Mouse (Mus musculus): ENCODE data around the gene Prrt3. TPM values are rescaled to one million over a fixed set of nuclear protein-coding genes. Genes with fewer than 3 reads are reported as not detected.

Prrt3 gene
- total RNA-seq, 2 experiments from 2014 or later = not detected

DNA sequence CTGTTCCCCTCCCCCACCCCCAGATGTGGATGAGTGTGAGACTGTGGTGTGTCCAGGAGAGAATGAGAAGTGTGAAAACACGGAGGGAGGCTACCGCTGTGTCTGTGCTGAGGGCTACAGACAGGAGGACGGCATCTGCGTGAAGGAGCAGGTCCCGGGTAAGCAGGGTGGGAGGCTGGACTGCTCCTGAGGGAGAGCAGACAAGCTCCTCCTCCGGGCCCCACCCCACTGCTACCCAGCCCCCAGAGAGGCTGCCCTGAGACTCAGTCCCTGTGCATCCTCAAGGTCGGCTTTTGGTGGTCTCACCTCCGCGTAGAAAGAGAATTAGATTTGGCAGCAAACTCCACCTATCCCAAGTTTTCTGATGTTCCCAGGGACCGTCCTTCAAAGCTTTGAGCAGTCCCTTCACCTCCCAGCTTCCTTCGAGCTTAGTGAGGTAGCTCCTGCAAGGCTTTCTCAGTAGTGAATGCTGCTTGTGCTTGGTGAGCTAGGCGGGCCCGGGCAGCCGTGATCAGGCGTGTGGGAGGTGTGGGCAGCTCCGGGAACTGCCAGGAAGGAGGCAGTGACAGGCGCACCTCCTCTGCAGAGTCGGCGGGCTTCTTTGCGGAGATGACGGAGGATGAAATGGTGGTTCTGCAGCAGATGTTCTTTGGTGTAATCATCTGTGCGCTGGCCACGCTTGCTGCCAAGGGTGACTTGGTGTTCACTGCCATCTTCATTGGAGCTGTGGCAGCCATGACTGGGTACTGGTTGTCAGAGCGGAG lies 9.4 kb downstream of the Prrt3 start:
- intact Hi-C loops (cut with DNase I) = no loop called here
- DNase-seq = no peak

- DNase-seq = no peak
- intact Hi-C loops (cut with DNase I) = no loop called here
Measured at GRCm38 (mm10) chr6:113489410-113489809, 12.3 kb downstream of the Prrt3 start.

DNA sequence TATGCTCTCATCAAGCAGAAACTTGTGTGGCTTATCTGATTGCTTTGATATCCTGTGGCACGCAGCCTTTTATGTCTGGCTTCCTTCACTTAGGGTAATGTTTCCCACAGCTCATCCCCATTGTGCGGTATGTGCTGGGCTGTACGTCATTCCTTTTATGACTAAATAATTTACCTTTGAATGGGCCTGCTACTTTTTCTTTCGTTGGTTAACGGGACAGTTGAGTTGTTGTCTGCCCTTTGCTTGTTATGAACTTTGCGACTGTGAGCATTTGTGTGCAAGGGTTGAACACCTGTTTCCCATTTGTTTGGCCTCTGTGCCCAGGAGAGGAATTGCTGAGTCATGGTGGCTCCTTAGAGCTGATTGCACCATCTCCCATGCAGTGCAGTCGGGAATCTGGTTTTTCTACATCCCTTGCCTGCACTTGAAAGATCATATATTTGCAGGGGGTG lies 14.6 kb downstream of the Prrt3 start:
- no peak for DNase-seq

DNA sequence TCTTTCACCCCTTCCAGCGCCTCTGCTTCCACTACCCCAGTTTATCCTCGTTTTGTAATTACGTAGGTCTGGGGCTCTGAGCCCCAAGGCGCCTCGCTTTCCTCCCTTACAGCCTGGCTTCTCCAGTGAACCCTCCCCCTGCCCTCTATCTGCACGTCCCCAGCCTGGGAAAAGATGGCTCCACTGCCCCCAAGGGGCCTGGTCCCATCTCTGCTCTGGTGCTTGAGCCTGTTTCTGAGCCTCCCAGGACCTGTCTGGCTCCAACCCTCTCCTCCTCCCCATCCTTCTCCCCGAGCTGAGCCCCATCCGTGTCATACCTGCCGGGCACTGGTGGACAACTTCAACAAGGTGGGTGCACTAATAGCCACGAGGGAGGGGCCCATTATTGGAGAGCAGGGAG lies 18.0 kb downstream of the Prrt3 start:
- no peak for DNase-seq
- intact Hi-C loops (cut with DNase I) = no loop called here

More for the DNA sequence above, 14.6 kb downstream of the Prrt3 start:
- intact Hi-C loops (cut with DNase I) = no loop called here

- peak; percentile 82 to 94 for DNase-seq
- intact Hi-C loops (cut with DNase I) = no loop called here
Measured at GRCm38 (mm10) chr6:113483100-113483615, 18.6 kb downstream of the Prrt3 start, which contains the start of gene Creld1. TSS of gene Creld1 (plus strand) at chr6:113483297.

GRCm38 (mm10) chr6:113482477-113483099 lies 19.1 kb downstream of the Prrt3 start:
- intact Hi-C loops (cut with DNase I) = no loop called here
- peak in 1 of 2 experiments; percentile 51 for DNase-seq

DNA sequence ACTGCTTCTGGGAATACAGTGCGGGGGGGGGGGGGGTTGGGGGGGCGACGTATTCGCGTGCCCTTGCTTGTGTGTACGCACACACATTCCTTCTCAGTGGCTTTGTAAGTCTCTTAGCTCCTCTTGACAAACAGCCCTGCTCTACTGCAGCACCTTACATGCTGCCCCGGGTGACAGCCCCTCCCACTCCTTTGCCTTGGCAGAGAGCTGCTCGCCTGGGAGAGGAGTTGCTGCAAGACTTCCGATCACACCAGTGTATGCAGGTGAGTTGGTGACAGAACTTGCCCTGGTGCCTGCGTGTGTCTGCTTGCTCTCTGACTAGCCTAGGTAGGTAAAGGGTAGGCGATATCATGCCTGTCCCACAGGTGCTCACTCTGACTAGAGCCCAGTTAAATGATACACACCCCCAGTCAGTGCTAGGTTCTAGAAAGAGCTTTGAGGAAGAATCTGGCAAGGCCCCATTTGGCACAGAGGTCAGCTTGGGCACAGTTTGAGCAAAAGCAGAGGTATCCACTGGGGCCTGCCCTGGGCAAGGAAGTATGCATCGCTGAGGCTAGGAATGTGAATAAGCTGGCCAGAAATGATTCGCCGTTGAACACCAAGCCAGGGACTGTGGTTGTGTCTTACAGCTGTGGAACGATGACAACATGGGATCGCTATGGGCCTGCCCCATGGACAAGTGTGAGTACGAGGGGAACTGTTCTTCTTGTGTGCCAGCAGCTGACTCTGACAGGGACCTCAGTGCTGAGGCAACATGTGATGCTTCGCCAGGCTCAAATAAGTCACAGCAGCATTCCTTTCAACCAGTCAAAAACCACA lies 21.0 kb downstream of the Prrt3 start:
- intact Hi-C loops (cut with DNase I) = no loop called here
- DNase-seq = no peak

DNA sequence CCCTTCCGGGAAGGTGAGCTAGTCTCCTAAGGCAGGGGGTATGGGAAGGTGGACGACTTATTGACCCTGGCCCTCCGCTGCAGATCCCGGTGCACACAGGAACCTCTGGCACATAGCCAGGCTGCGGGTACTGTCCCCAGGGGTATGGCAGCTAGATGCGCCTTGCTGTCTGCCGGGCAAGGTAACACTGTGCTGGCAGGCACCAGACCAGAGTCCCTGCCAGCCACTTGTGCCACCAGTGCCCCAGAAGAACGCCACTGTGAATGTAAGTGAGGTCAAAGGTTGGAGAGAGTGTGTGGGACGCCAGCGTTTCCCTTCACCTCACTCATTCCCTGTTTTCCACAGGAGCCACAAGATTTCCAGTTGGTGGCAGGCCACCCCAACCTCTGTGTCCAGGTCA lies 22.8 kb downstream of the Prrt3 start:
- intact Hi-C loops (cut with DNase I) = no loop called here
- no peak for DNase-seq

DNA sequence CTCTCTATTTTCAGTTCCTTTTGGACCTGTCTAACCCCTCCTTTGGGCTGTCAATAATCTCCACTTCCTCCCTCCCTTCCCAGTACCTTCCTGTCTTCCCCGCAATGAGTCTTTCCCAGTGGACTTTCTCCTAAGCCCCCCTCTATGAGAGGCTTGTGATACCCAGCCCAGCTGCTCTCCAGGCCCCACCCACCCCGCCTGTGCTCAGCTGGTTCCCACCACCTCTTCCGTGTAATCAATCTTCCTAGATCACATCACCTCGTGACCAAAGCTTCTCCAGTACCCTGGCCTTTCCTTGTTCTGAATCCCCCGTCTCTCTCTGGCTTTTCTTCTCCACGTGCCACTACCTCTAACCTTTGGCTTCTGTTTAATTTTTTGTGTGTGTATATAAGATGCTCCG lies 24.4 kb downstream of the Prrt3 start:
- DNase-seq = no peak
- intact Hi-C loops (cut with DNase I) = no loop called here

- DNase-seq = no peak
- intact Hi-C loops (cut with DNase I) = no loop called here
Measured at GRCm38 (mm10) chr6:113473715-113474114, 28.0 kb downstream of the Prrt3 start.

- intact Hi-C loops (cut with DNase I) = no loop called here
- DNase-seq = no peak
Measured at GRCm38 (mm10) chr6:113473246-113473645, 28.5 kb downstream of the Prrt3 start.

DNA sequence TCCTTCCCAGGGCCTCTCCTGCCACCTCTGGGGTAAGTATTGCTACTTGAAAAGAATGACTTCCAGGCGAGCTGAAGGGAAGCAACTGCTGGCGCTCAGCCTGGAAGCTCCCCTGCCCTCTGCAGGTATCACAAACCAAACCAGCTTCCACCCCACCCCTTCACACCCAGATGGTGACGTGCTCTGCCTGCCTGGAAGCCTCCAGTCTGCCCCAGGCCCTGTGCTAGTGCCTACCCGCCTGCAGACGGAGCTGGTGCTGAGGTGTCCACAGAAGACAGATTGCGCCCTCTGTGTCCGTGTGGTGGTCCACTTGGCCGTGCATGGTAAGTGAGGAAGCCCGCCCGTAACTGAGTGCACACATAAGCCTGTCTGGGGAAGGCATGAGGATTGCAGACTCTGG lies 29.7 kb downstream of the Prrt3 start:
- intact Hi-C loops (cut with DNase I) = no loop called here
- DNase-seq = no peak

GRCm38 (mm10) chr6:113471297-113471936 lies 30.3 kb downstream of the Prrt3 start, which contains the start of gene Il17rc:
TSS of gene Il17rc (plus strand) at chr6:113471427.
- DNase-seq = peak; percentile 63 to 66
- intact Hi-C loops (cut with DNase I) = no loop called here

- DNase-seq = peak; percentile 73 to 78
- intact Hi-C loops (cut with DNase I) = loop anchor here (2.0 to 10.0 kb wide), 2 partner anchors 29 to 295 kb away; no protein-coding TSS in a partner anchor
Measured at GRCm38 (mm10) chr6:113469432-113469831, 32.3 kb downstream of the Prrt3 start.

DNA sequence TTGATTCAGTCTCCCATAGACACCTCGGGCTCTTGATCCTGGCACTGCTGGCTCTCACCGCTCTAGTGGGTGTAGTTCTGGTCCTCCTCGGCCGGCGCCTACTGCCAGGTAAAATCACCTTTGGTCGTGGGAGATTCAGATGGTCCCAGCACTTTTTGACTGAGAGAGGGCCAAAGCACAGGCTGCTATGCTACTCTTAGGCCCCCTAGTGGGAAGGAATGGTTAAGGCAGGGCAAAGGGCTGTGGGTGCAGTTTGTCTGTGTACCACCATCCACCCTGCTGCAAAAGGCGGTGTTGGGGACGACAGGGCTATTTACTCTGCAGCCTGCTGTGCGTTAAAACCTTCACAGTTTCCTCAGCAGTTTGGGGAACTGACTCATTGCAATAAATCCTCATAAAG lies 32.7 kb downstream of the Prrt3 start:
- DNase-seq = peak; percentile 55 to 63
- intact Hi-C loops (cut with DNase I) = loop anchor here (2.0 to 10.0 kb wide), 2 partner anchors 28 to 294 kb away; no protein-coding TSS in a partner anchor

GRCm38 (mm10) chr6:113468512-113468911 lies 33.2 kb downstream of the Prrt3 start:
- intact Hi-C loops (cut with DNase I) = loop anchor here (2.0 to 10.0 kb wide), 2 partner anchors 28 to 294 kb away; no protein-coding TSS in a partner anchor
- no peak for DNase-seq

- intact Hi-C loops (cut with DNase I) = loop anchor here (10.0 kb wide), 1 partner anchor 291 kb away; no protein-coding TSS in a partner anchor
Measured at GRCm38 (mm10) chr6:113465602-113466001, 36.1 kb downstream of the Prrt3 start.

DNA sequence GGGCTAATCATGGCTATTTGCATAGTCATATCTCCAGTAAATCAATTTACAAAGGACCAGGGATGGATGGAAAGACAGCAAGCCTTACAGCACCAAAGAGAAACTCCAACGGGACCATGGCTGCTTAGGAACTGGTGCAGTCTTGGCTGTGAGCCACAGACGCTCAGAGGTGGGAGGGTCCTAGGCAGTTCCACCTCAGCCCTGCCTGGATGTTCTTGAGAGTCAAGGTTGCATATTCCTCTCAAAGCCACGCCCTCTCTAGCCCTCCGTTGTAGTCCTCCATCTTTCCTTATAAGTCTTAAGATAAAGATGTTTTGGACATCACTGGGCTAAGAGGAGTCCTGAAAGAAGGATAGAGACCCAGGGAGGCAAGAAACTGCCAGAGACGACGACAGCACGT lies 37.7 kb downstream of the Prrt3 start:
- DNase-seq = no peak
- intact Hi-C loops (cut with DNase I) = loop anchor here (10.0 kb wide), 1 partner anchor 289 kb away; no protein-coding TSS in a partner anchor

More at GRCm38 (mm10) chr6:113465602-113466001, 36.1 kb downstream of the Prrt3 start:
- no peak for DNase-seq

DNA sequence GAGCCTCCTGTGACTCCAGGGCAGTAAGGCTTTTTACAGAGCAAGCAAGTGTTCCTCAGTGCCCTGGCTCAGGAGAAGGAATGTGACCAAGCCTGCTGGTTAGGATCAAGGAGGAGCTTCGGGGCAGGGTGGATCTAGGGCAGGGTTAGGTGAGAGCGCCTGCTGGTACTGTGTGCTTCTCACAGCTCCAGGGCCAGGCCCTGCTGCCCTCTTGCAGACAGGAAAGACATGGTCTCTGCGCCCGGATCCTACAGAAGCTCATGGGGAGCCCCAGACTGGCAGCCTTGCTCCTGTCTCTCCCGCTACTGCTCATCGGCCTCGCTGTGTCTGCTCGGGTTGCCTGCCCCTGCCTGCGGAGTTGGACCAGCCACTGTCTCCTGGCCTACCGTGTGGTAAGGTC lies 43.1 kb downstream of the Prrt3 start:
- no peak for DNase-seq
- intact Hi-C loops (cut with DNase I) = no loop called here
